Comparison of ENCODE assay signal across 24 mouse cellular contexts in the genomic region with DNA sequence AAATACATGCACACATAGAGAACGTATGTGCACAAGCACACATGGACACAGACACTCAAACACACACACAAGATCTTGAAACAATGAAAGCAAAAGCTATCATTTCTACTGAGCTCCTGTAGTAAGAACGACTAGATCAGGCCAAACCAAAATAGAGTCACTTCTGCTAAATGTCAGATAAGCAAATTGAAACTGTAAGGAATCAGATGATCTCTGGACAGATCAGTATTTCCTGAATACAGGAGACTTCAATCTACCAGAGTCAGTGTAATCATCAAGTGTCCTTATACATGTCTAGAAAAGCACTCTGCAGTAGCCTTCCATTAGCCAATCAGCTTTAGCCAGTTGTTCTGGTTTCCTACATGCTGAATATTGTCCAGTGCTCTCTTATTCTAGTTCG.
"Had no signal": no experiment of that assay in that cellular context is flagged by ENCODE, and none has a peak within 500 bp of the region (broad histone marks: within the 10 kb centered on the region; RNA-seq: fewer than 3 reads in every experiment).

No protein-coding gene starts in this region.

- H3K27ac ChIP-seq: heart, embryonic 10.5 days; hindbrain, embryonic 10.5 days; hindbrain, embryonic 12.5 days; hindbrain, embryonic 14.5 days; intestine, embryonic 15.5 days; layer of hippocampus, adult 2 months; left cerebral cortex, adult 2 months; limb, embryonic 10.5 days; limb, embryonic 12.5 days had no signal

- H3K9ac ChIP-seq: heart, embryonic 12.5 days; hindbrain, embryonic 12.5 days; hindbrain, embryonic 14.5 days; intestine, embryonic 15.5 days; limb, embryonic 12.5 days had no signal

- H3K4me1 ChIP-seq: hindbrain, embryonic 10.5 days; hindbrain, embryonic 12.5 days; intestine, embryonic 15.5 days had no signal

- H3K9me3 ChIP-seq: heart, embryonic 10.5 days; heart, embryonic 12.5 days; hindbrain, embryonic 10.5 days; hindbrain, embryonic 12.5 days; intestine, embryonic 15.5 days; limb, embryonic 10.5 days; limb, embryonic 12.5 days had no signal

- DNase-seq: gastrocnemius, postnatal 14 days; heart, adult 18-20 months; heart, postnatal 10 days; heart, postnatal 4 days; kidney, adult 18-20 months; kidney, adult 8-10 months; kidney, postnatal 10 days; kidney, postnatal 25 days; kidney, postnatal 4 days; liver had no signal

- H3K36me3 ChIP-seq: heart, embryonic 10.5 days; heart, embryonic 12.5 days; hindbrain, embryonic 10.5 days; hindbrain, embryonic 12.5 days; intestine, embryonic 15.5 days; limb, embryonic 10.5 days; limb, embryonic 12.5 days had no signal

- H3K27me3 ChIP-seq: heart, embryonic 12.5 days; hindbrain, embryonic 12.5 days; intestine, embryonic 15.5 days; limb, embryonic 12.5 days had no signal

- H3K4me3 ChIP-seq: heart, embryonic 10.5 days; heart, embryonic 12.5 days; hindbrain, embryonic 10.5 days; hindbrain, embryonic 12.5 days; intestine, embryonic 15.5 days; layer of hippocampus, adult 2 months; left cerebral cortex, adult 2 months; limb, embryonic 10.5 days; limb, embryonic 12.5 days had no signal

- H3K4me2 ChIP-seq: heart, embryonic 12.5 days; hindbrain, embryonic 12.5 days; hindbrain, embryonic 14.5 days; intestine, embryonic 15.5 days; limb, embryonic 12.5 days; liver, embryonic 11.5 days had no signal

- ATAC-seq: hindbrain, embryonic 16.5 days; inflammation-experienced regulatory T-cells, adult 6 months; intestine, embryonic 15.5 days; intestine, postnatal 0 days had no signal
